Mouse (Mus musculus) C2C12 (cell line): ENCODE data around the gene Tmem168.

ENCODE experiments used
- CEBPB ChIP-seq: IDR thresholded peaks from one replicate; pipeline ENCODE4 v1.6.1; 2011; ENCODE audit warnings: low read depth, mild to moderate bottlenecking, control low read depth, moderate library complexity
- CTCF ChIP-seq: IDR thresholded peaks from one replicate; pipeline ENCODE4 v1.5.1; 2011; ENCODE audit not compliant: control insufficient read depth, insufficient read depth, insufficient read length
- MAX ChIP-seq: IDR thresholded peaks from one replicate; pipeline ENCODE4 v1.6.1; 2011; ENCODE audit warnings: mild to moderate bottlenecking, control low read depth
- MYOD1 ChIP-seq: IDR thresholded peaks from one replicate; pipeline ENCODE4 v1.6.1; 2011; ENCODE audit warnings: low read depth; ENCODE audit not compliant: control insufficient read depth, insufficient read length
- MYOG ChIP-seq: IDR thresholded peaks from one replicate; pipeline ENCODE4 v1.6.1; 2011; ENCODE audit not compliant: control insufficient read depth, insufficient read length; ENCODE audit errors: extremely low read depth
- USF1 ChIP-seq: IDR thresholded peaks from one replicate; pipeline ENCODE4 v1.6.1; 2011; ENCODE audit warnings: low read depth, mild to moderate bottlenecking, control low read depth, moderate library complexity

- TF ChIP-seq CTCF = no peak
- no peak for TF ChIP-seq MYOG
- no peak for TF ChIP-seq USF1
- TF ChIP-seq MAX = no peak
- no peak for TF ChIP-seq CEBPB
- no peak for TF ChIP-seq MYOD1
These were observed 23.1 kb downstream of the Tmem168 start for GRCm38 (mm10) chr6:13584788-13585187.
